Mouse (Mus musculus): ENCODE measurements around the gene Satb1. TPM values are rescaled to one million over a fixed set of nuclear protein-coding genes. Genes with fewer than 3 reads are reported as not detected.

Gene Satb1
- total and polyA plus RNA-seq, 3 experiments, result not detected

DNA sequence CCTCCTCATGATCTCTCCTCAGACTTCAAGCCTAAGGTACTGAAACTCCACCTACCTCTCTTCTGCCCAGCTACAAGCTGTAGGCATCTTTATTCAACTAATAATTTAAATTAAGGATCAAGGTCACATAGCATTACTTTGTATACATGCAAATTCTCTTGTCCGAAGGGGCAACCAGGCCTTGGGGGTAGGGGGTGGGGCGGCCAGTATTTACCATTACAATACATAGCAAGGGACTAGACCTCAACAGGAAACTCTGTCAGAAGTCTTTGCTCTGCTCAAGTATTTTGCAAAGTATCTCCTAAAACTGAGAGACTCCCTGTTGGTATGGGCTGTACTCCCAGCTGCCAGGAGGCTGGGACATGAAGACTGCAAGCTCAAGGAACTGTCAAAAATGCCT is 137.8 kb downstream of the Satb1 start:
- Histone ChIP-seq H3K27me3 (replicated peaks) (no peaks in the 10 kb centered on the region), H3K4me1 (ENCODE audit: control insufficient read depth in 1 of 2, insufficient read depth in 2 of 2) (no peaks in the 10 kb centered on the region), H3K4me3 (replicated peaks in 1 of 3; ENCODE audit: low read depth in 2 of 3, low read length in 2 of 3, poor library complexity in 1 of 3) (no peak overlapping the region), H3K9ac (ENCODE audit: insufficient read depth, low read depth) (no peak overlapping the region), H3K27ac (ENCODE audit: insufficient read depth, low read depth) (no peak overlapping the region), H3K79me2 (replicated peaks; ENCODE audit: control insufficient read depth, extremely low read depth, insufficient read depth, poor library complexity, severe bottlenecking) (no peaks in the 10 kb centered on the region), H3K9me3 (replicated peaks; ENCODE audit: low read length) (no peaks in the 10 kb centered on the region), H3K36me3 (replicated peaks in 1 of 2; ENCODE audit: control insufficient read depth in 1 of 2, insufficient read depth in 1 of 2, low read length in 1 of 2) (no peaks in the 10 kb centered on the region), H3K4me2 (ENCODE audit: insufficient read depth, low read depth, poor library complexity, severe bottlenecking) (no peak overlapping the region)
- dilution Hi-C loops (cut with MboI; ENCODE audit: extremely low pct_ligation_motif_present, extremely low pct_unique_long_range_greater_than_20kb, low sequenced_read_pairs), result no loop called here
- in situ Hi-C loops (cut with MboI; ENCODE audit: low pct_ligation_motif_present, low pct_unique_long_range_greater_than_20kb, low sequenced_read_pairs), result no loop called here
- no peak for TF ChIP-seq UBTF (IDR thresholded peaks at IDR 0.05; ENCODE audit: low read depth, low read length)
- TF ChIP-seq GABPA (IDR thresholded peaks at IDR 0.05; ENCODE audit: insufficient replicate concordance, low read depth, low read length), result no peak
- no peak for TF ChIP-seq SMC3 (IDR thresholded peaks at IDR 0.05; ENCODE audit: low read depth, low read length)
- TF ChIP-seq MAZ (IDR thresholded peaks at IDR 0.05; ENCODE audit: low read depth, low read length), result no peak
- no peak for TF ChIP-seq RAD21 (IDR thresholded peaks at IDR 0.05; ENCODE audit: low read depth, low read length)
- no peak for TF ChIP-seq MEF2A (IDR thresholded peaks at IDR 0.05; ENCODE audit: borderline replicate concordance, low read depth, low read length)
- DNase-seq (ENCODE audit: extremely low read depth), result no peak

GRCm38 (mm10) chr17:51690526-51690925 is 142.6 kb downstream of the Satb1 start:
- H3K4me1 ChIP-seq (ENCODE audit: control insufficient read depth in 1 of 2, insufficient read depth in 2 of 2), result no peaks in the 10 kb centered on the region
- no peaks in the 10 kb centered on the region for H3K27me3 ChIP-seq (replicated peaks)
- no peak overlapping the region for H3K4me3 ChIP-seq (replicated peaks in 1 of 3; ENCODE audit: low read depth in 2 of 3, low read length in 2 of 3, poor library complexity in 1 of 3)
- H3K4me2 ChIP-seq (ENCODE audit: insufficient read depth, low read depth, poor library complexity, severe bottlenecking), result no peak overlapping the region
- no peak for TF ChIP-seq JUN (IDR thresholded peaks at IDR 0.05; ENCODE audit: insufficient read depth, low read depth, low read length)
- dilution Hi-C loops (cut with MboI; ENCODE audit: extremely low pct_ligation_motif_present, extremely low pct_unique_long_range_greater_than_20kb, low sequenced_read_pairs), result no loop called here
- DNase-seq (ENCODE audit: extremely low read depth), result no peak
- no peak overlapping the region for H3K9ac ChIP-seq (ENCODE audit: insufficient read depth, low read depth)
- in situ Hi-C loops (cut with MboI; ENCODE audit: low pct_ligation_motif_present, low pct_unique_long_range_greater_than_20kb, low sequenced_read_pairs), result no loop called here
- H3K36me3 ChIP-seq (replicated peaks in 1 of 2; ENCODE audit: control insufficient read depth in 1 of 2, insufficient read depth in 1 of 2, low read length in 1 of 2), result no peaks in the 10 kb centered on the region
- H3K9me3 ChIP-seq (replicated peaks; ENCODE audit: low read length), result peaks cover 2% of the 10 kb centered on the region
- H3K27ac ChIP-seq (ENCODE audit: insufficient read depth, low read depth), result no peak overlapping the region
- H3K79me2 ChIP-seq (replicated peaks; ENCODE audit: control insufficient read depth, extremely low read depth, insufficient read depth, poor library complexity, severe bottlenecking), result no peaks in the 10 kb centered on the region

DNA sequence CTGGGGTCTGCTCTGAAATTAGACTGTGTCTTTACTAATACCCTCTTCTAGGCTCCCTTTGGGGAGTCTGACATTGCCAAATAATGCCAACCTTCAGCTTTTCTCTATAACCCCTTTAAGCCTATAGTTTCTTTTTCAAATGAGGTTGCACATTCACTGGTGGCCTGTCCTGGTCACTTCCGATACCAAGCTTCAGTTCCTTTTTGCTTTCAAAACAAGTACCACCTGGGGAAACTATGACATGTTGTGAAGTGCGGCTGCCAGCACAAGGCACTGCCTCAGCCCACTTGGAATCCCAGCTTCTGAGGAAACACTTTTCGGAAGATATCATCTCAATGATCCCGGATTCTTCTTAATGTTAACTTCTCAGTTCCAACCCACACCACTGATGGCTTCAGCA is 145.9 kb downstream of the Satb1 start:
- H3K4me3 ChIP-seq (replicated peaks in 1 of 3; ENCODE audit: low read depth in 2 of 3, low read length in 2 of 3, poor library complexity in 1 of 3), result no peak overlapping the region
- no peaks in the 10 kb centered on the region for H3K4me1 ChIP-seq (ENCODE audit: control insufficient read depth in 1 of 2, insufficient read depth in 2 of 2)
- TF ChIP-seq TBP (conservative IDR thresholded peaks at IDR 0.05; ENCODE audit: low read depth, low read length), result no peak
- TF ChIP-seq USF2 (conservative IDR thresholded peaks at IDR 0.05; ENCODE audit: low read depth, low read length), result no peak
- no peak for TF ChIP-seq NELFE (IDR thresholded peaks at IDR 0.05; ENCODE audit: low read depth, low read length)
- TF ChIP-seq POLR2A (IDR thresholded peaks at IDR 0.05; ENCODE audit: low read depth, low read length), result no peak
- no peak for TF ChIP-seq JUN (IDR thresholded peaks at IDR 0.05; ENCODE audit: insufficient read depth, low read depth, low read length)
- TF ChIP-seq E2F4 (IDR thresholded peaks at IDR 0.05; ENCODE audit: insufficient replicate concordance, low read depth, low read length), result no peak
- no peak for TF ChIP-seq ZNF384 (IDR thresholded peaks at IDR 0.05; ENCODE audit: low read depth, low read length)
- TF ChIP-seq JUND (conservative IDR thresholded peaks at IDR 0.05; ENCODE audit: low read depth, low read length), result no peak
- TF ChIP-seq CTCF (conservative IDR thresholded peaks at IDR 0.05 in 1 of 2, IDR thresholded peaks at IDR 0.05 in 1 of 2; ENCODE audit: low read depth in 2 of 2, low read length in 2 of 2), result no peak
- no peak for TF ChIP-seq MAFK (IDR thresholded peaks at IDR 0.05; ENCODE audit: insufficient replicate concordance, low read length)
- TF ChIP-seq CHD2 (IDR thresholded peaks at IDR 0.05; ENCODE audit: low read length), result no peak
- TF ChIP-seq SMC3 (IDR thresholded peaks at IDR 0.05; ENCODE audit: low read depth, low read length), result no peak
- no peak for TF ChIP-seq GABPA (IDR thresholded peaks at IDR 0.05; ENCODE audit: insufficient replicate concordance, low read depth, low read length)
- TF ChIP-seq RAD21 (IDR thresholded peaks at IDR 0.05; ENCODE audit: low read depth, low read length), result no peak
- H3K27ac ChIP-seq (ENCODE audit: insufficient read depth, low read depth), result no peak overlapping the region
- no peaks in the 10 kb centered on the region for H3K27me3 ChIP-seq (replicated peaks)
- no peak overlapping the region for H3K9ac ChIP-seq (ENCODE audit: insufficient read depth, low read depth)
- in situ Hi-C loops (cut with MboI; ENCODE audit: low pct_ligation_motif_present, low pct_unique_long_range_greater_than_20kb, low sequenced_read_pairs), result no loop called here
- no peaks in the 10 kb centered on the region for H3K36me3 ChIP-seq (replicated peaks in 1 of 2; ENCODE audit: control insufficient read depth in 1 of 2, insufficient read depth in 1 of 2, low read length in 1 of 2)
- H3K4me2 ChIP-seq (ENCODE audit: insufficient read depth, low read depth, poor library complexity, severe bottlenecking), result no peak overlapping the region
- H3K79me2 ChIP-seq (replicated peaks; ENCODE audit: control insufficient read depth, extremely low read depth, insufficient read depth, poor library complexity, severe bottlenecking), result no peaks in the 10 kb centered on the region
- H3K9me3 ChIP-seq (replicated peaks; ENCODE audit: low read length), result peaks cover 2% of the 10 kb centered on the region
- dilution Hi-C loops (cut with MboI; ENCODE audit: extremely low pct_ligation_motif_present, extremely low pct_unique_long_range_greater_than_20kb, low sequenced_read_pairs), result no loop called here
- no peak for DNase-seq (ENCODE audit: extremely low read depth)

All from CH12.LX (cell line).